Mouse (Mus musculus) adrenal gland, adult 8-10 months (tissue): ENCODE results near the gene Ahnak. TPM values are rescaled to one million over a fixed set of nuclear protein-coding genes. Genes with fewer than 3 reads are reported as not detected.
"Not testable (repeated sequence)": the region's sequence is repeated elsewhere in the genome, so short reads cannot be mapped to it uniquely, and the experiment has no call there.

Source experiments
- DNase-seq: peaks from one replicate; pipeline ENCODE4 v3.0.0; 2022
- total RNA-seq, 4 experiments: library from RNA; stranded (reverse); gene quantifications; 2 replicates each; pipeline ENCODE4 v1.2.4; 2022

The Ahnak gene
- total RNA-seq, 4 experiments from 2014 or later = 122 to 227 (median 158) TPM

DNA sequence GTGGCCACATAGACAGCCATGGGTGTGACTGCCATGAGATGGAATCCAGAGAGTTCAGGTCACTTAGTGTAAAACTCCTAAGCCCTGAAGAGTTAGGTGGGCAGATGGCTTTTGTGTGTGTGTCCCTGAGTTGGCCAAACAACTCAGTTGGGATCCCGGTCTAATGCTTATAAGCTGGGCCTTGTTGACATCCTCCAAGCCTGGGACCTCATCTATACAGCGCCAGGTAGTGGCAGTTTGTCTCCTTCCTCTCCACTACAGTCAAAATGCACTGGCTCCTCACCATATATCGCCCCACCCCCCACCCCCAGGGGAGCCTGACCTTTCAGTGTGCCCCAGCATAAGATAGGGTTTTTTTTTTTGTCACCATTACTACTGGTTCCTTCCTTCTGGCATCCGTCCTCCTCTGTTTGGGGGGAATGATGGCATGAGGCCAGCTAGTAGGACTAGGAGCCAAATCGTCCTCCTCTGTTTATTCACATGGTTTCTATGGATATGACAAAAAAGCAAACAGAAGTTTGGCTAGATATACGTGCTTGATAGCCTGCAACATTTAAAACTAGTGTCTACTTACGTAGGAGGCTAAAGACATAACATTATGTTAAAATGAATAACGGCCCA lies 80.7 kb downstream of the Ahnak start:
- no peak for DNase-seq

DNA sequence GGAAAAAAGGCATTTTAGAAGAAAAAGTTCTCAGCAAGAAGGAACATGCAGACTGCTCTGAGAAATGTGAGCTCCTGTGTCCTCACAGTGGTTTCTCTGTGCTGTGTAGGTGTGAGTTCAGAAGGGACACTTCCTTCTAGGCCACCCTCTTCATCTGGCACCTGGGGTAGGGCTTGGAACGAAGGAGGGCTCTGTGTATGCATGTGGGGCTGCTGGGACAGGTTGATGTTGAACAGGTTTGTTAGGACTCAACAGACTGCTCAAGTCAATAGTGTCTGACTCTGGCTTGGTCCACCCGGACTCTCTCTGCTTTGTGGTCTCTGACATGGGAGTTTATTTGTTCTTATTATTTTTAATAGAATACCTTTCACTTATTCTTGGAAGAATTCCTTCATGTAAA lies 81.2 kb downstream of the Ahnak start:
- no peak for DNase-seq

DNA sequence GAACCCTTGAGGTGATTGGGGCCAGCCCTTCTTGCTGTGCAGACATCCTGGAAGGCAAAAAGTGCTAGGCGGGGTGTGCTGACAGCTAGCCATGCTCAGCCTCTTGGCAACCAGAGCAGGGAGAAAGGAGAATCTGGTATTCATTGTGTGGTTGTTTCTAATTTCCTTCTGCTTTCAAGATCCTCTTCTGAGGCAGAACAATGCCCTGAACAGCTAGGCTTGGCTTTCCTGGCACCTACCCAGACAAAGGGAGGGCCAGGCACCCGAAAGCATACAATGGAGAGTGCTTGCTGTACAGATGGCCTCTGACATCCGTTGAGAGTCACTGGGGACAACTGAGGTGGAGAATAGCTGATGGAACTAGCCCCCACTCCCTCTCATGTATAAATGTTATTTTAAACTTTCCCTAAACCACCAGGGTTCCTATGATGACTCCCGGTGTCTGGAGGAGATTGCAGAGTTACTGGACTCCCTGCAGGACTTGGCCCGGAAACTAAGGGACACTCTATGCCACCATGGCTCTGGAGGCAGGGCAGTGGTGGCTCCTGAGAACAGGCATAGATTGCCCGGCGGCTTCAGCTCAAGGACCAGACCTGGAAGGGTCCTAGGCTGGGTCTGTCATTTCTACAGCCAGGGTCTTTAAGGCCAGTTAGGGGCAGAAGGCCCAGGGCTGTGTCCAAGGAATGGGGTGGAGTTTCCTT lies 82.5 kb downstream of the Ahnak start:
- DNase-seq = no peak

DNA sequence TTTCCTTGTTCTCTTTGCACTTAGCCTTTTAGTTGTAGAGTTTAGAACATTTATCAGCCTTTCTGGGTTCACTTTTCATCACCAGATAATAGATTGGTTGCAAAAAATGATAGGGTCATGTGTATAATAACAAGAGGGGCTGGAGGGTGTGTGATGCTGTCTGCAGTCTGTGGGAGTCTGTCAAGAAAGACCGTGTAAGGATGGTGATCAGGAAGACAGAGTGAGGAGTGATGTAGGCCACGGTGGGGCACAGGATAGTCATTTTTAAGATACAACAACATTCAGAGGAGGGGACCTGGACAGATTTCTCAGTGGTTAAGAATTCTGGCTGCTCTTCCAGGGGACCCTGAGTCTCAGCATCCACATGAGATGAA lies 83.1 kb downstream of the Ahnak start:
- DNase-seq = no peak

DNA sequence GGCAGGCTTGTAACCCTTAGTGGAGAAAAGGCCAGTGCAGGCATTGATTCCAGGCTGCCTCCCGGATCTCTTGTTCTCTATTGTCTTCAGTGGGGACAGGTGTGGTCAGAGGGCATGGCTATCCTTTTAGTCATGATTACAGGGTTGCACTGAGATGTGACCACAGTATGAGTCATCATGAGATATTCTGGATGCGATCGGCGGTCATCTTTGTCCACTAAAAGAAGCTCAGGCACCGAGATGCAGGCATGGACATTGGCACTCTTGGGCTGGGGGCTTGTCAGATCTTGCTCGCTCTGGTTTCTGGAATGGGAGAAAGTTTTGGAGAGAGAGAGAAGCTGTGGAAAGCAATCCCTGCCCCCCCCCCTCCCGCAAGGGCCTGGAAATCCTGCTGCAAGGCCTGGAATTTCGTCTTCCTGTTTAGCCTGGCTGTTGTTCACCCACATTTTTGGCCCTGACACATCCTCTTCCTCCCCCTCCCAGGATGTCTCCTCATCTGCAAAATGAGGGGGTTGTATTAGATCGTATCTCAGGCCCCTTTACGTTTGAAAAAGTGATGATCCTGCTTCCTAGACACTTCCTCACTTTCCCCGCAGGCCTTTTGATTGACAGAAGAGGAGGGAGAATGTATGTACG lies 84.8 kb downstream of the Ahnak start:
- DNase-seq = no peak

DNA sequence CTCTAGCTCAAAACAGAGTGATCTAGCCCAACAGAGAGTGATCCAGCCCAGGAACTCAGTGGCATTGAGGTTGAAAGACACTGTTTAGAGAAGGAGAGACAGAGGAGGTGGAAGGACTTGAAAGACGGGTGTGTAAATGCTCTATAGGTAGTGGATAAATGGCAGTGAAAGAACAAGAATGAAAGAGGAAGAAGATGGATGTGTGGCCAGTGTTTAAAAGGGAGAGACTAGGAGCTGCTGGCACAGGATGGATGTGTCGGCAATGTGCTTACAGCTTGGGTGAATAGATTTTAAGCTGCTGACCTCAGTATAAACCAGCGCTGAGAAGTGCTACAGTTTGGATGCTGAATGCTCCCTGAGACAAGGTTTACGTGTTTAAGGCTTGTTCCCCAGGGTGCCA lies 85.3 kb downstream of the Ahnak start:
- DNase-seq = no peak

DNA sequence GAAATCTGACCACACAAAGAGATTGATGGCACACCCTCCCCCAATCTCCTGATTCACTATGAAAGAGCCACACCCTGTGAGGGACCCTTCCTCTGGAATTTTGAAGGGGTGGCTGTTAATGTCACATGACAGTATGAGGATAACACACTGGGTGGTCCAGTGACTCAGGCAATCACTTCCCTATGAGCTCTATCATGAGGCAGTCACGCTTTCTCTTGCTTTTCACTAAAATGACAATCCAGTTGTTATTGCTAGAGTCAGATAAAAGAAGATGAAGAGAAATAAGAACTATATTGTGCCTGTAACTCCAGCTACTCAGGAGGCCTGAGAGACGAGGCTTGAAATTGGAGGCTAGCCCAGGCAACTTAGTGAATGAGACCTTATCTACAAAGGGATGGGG lies 86.5 kb downstream of the Ahnak start:
- DNase-seq = no peak

DNA sequence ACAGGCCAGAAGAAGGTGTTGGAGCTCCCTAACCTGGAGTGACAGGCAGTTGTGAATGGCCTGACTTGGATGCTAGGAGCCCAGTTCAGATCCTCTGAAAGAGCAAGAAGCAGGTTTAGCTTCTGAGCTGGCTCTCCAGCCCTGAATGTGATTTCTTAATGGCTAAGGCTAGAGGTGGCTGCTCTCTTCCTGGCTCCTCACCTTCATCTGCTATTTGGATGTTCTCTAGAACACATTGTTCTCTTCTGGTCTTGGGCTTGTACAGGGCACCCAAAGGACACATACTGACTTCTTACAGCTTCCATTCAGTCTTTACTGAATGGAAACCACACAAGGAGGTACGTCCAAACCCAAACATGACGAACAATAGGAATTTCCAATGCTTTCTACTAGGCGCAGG lies 87.0 kb downstream of the Ahnak start:
- DNase-seq = no peak

DNA sequence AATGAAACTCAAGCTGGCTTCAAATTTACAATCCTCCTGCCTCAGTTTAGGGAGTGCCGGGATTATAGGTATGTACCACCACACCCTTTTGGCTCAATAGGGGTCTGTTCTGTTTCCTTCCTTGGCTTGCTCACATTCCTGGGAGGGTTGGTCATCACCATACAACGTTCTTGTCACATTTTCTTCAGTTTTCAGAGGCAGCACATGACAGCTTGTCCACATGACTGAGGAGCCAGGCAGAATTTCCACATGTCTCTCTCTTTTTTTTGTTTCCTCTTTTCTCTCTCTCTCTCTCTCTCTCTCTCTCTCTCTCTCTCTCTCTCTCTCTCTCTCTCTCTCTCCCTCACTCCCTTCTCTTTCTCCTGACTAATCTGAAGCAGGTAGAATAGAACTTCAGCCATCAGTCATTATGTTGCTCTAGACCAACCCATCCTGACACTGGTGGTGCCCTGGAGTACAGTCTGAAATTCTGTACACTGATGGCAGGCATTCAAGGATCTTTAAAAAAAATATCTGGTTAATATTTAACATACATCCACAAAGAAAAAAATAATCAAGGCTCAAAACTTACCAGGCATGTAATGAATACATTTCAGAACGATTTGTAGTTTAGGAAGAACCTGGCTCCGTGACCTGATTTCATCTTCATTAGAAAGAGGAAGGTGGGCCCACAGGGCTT lies 88.0 kb downstream of the Ahnak start:
- DNase-seq = no peak

DNA sequence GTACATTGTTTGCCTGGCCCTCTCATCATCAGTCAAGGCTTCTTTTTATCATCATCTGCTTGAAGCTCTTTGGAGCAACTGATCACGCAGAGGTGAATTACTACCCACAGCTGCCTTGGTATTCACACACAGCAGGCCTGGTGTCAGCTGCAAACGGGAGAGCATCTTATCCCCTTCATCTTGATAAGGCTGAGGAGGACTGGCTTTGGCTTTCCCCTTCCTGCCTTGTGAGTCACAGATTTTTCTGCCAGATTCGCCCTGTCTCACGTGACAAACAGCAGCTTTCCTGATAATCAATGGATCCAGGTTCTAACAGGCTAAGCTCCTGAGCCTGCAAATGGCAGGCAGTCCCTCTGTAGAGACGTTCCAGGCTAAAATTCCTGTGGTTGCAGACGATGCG lies 90.8 kb downstream of the Ahnak start:
- DNase-seq = no peak

DNA sequence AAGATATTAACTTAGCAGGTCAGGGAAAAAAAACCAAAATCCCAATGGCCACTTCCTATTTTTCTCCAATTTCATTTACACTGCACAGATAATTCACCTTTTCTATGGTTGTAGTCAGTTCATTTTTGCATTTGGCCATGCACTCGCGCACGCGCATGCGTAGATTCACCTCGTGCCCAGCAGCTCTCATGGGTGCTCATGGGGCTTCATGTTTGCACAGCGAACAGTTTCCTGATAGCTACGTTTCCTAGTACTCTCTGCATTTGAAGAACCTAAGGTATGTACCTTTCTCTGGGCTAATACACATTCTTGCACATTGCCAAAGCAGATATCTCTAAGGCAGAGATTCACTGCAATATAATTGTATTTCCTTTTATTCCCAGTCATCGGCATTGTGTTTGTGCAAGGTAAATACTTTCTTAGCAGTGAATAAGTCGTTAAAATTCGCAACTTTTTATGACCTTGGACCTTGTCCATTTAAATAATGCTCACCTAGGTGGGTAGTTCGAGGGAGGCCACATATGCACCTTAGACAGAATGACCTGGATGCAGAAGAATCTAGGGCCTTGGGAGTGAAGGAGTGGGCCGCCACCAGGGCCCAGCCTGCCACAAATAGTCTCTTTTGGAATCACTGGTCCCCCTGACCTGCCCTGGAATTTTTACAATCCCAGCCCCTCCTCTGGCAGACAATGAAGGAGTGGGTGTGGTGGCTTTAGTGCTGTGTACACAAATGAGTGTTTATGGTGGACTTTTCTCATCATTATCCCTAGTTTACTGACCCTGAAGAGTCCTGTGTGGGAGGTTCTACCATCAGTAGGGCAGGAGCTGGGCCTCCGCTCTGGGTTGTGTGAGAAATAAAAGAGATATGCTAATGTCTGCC lies 92.5 kb downstream of the Ahnak start:
- DNase-seq = no peak

DNA sequence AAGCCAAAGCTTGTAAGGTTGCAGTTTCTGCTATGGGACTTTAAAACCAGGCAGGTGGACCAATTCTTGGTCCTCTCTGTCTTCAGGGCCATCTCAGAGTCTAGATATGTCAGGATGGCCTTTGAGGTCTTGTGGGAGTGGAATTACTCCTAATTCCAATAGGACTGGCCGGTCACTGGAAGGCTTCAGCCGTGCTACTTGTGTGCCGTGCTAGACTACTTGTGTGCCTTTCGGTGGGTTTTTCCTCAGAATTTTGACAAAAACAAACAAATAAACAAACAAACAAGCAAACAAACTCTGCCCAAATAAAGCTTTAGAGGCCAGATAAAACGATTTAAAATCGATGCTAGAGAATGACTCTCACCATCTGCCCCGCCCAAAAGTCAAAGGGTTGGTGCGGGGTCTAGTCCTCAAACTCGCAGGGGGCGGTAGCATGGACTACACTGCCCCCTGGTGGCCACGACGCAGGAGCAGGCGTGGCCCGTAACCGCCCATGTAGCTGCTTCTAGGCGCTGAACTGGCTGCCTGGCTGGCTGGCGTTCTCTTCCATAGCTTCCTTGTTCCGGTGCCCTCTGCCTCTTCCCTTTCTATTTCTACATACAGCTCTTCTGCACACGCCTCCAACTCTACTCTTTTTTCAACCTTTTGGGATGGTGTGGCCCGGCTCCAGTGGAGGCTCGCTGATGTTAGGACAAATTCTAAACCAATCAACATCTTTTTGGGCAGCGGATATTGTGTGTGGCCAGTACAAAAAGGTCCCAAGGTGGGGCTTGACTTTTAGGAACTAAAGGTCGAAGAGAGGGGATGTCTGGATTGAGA lies 93.3 kb downstream of the Ahnak start:
- peak; percentile 75 for DNase-seq

DNA sequence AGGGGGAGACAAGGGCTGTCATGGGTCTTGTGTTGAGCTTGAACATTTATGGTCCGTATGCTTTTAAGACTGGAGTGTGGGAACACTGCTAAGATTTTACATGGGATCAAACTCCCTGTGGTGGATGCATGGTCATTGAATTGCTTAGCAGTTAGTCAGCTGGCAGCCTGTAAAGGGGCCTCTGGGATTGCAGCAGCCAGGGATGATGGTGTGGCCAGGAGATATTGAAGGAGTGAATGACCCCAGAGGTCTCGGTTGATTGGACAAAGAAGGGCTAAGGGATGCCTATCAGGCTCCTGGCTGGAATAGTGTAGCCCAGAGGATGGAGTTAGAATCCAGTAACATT lies 93.9 kb downstream of the Ahnak start:
- DNase-seq = no peak

DNA sequence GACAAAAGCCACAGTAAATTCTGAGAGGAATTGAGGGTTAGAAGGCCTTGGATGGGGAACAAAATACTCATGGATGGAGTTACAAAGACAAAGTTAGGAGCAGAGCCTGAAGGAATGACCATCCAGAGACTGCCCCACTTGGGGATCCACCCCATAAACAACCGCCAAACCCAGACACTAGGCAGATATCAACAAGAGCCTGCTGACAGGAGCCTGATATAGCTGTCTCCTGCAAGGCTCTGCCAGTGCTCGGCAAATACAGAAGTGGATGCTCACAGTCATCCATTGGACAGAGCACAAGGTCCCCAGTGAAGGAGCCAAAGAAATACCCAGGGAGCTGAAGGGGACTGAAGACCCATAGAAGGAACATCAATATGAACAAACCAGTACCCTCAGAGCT lies 94.8 kb downstream of the Ahnak start:
- not testable (repeated sequence) for DNase-seq

DNA sequence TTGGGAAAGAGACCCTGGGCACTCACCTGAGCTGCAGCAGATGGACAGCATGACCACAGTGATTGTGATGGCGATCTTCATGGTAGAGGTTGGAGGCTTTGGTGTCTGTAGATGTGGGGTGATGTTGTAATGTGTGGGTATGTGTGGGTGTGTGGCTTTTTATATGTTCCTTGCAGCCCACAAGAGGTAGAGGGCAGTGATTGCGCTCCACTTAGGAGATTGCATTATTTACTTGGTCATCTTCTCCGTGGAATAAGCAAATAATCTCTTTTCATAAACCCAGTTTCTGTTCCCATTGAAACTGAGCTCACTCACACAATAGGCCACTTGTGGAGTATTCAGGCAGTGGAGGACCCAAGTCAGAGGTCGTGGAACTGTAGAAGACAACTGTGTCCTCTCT lies 98.7 kb downstream of the Ahnak start, which contains the start of gene Scgb1a1:
Gene Scgb1a1, minus strand, starts transcription at position 138 of the 400 bp plus-strand sequence.
- DNase-seq = no peak

DNA sequence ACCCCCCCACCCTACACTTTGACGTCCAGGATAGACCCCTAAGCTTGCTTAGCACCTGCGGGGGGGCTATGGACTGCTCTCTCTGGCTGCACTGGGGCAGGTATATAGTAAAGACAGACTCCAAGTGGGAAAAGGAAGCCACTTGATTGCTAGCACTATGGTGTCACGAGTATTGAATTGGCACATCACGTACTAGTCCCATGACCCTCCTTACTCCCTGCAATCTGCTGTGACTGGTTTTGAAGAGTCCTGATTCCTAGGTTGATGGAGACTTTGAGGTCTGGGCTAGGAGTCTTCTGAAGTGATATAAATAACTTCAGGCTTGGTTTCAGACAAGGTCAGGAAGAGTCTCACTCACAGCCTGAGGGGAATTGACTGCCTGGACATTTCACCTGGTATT lies 101.1 kb downstream of the Ahnak start:
- DNase-seq = no peak

DNA sequence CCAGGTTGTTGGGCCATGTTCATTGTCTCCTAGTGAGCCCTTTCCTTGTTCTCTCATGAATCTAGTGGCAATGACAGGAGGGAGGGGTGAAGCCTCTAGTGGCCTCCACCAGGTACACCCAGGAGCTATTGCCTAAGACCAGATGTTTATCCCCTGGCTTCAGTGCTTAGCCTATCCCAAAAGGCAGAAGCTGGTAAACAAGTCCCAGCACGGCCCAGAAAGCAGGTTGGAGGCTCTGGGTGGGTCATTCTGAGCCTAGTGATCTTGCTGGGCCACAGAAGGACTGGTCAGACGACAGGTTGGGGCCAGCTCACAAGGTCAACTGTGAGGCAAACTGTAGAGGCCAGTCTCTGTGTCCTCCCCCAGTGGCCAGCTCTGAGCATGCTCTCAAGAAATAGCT lies 101.6 kb downstream of the Ahnak start:
- DNase-seq = no peak

DNA sequence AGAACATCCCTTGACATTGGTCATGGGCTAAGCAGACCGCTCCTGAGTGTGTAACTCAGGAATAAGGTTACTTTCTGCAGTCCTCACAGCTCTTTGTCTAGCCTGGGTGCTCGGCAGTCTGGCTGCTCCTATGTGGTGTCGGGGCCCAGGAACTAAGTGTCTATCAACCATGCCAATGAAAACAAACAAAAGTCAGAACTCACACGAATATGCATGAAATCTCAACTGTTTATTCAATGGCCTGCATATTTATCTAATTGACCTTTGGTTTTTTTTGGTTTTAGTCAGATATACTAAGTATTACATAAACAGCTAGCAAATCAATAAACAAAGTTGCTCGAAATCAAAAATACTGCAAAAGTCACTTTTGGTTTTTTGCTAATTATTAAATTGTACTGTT lies 106.0 kb downstream of the Ahnak start:
- no peak for DNase-seq

DNA sequence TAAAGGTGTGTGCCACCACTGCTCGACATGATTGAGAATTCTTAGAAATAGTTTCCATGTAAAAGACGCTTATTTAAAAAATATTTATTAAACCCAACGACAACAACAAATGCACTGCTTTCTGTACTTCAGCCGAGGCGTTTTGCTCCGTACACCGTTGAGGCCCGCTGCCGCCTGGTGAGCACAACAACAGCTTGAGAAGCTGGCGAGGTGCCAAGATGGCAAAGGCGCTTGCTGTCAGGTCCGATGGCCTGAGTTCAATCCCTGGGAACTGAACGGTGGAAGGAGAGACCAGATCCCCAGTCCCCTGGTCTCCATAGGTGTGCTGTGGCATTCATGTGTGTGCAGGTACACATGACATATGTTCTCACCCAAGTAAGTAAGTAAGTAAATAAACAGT lies 108.4 kb downstream of the Ahnak start:
- no peak for DNase-seq

DNA sequence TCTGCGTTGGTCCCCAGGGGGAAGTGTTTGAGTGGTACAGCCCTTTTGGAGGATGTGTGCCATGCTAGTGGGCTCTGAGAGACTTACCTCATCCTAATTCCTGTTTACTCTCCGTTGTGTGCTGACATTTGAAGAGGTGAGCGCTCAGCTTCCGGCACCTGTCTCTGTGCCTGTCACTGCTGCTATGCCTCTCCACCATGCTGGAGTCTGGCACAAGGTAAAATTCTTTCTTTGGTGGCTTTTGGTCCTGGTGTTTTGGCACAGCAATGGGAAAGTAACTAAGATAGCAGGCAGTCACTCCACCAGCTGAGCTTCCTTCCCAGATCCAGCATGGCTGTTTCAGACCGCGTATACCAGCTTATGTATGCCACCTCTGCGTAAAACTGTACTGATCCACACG lies 110.7 kb downstream of the Ahnak start:
- DNase-seq = no peak

DNA sequence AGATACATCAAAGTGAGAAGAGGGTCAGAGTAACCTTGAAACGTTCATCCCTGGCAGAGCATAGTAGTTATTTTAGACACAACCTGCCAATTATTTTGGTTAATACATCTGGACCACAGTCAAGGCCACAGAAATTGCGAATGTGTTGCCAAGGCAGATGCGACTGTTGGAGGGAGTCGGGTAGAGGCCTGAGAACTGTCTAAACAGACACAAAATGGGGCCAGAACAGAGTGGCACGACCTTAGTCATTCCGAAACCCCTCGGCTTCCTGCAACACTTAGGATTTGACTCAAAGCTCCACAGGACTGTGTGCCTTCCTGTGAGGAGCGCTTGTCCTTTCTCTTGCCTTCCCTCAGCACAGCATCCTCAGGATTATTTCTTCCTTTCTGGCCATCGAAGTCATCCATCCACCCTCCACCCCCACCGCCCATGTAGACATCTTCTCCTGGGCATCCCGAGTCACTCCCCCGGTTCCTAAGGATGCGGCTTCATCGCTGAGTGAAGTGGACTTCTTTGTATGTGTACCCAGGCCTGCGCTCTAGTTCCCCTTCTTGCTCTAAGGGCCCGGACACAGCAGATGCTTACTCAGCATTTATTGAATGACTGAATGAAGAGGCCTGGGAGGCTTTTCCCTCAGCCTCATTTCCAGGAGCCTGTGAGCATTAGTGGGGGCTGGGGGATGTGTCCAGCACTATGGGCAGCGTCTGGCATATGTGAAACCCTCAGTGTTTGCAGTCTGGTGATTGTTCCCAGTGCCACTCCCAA lies 111.4 kb downstream of the Ahnak start:
- DNase-seq = peak; percentile 60
